Mouse (Mus musculus): ENCODE data around the gene Ptprcap.
A peak's percentile ranks its signal among the peaks of the same experiment; 100 is the strongest.
"Not testable (repeated sequence)": the region's sequence is repeated elsewhere in the genome, so short reads cannot be mapped to it uniquely, and the experiment has no call there.

Ptprcap gene

GRCm38 (mm10) chr19:4125741-4126696 is 27.4 kb upstream of the Ptprcap start, which contains the start of gene Aip:
Gene Aip, minus strand, starts transcription at chr19:4125858.
- peak; percentile 96 to 99 for DNase-seq

- no peak for DNase-seq
These were observed 26.5 kb upstream of the Ptprcap start for GRCm38 (mm10) chr19:4126759-4127495.

DNA sequence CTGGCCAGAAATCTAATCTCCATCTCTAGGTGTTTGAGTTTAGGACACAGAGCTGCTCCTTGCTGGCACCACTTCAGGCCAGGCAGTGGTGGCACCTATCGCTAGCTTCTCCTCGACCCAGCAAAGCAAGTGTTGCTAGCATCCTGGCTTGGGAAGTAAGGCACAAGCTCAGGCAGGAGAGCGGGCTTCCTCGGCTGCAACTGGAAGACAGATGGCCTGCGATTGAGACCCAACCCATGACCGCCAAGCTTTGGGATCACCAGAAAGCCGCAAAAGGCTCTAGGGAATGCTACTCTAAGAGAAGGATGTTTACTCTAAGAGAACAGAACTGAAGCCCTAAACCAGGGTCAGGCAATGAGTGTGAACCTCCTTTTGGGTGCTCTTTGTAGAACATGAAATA is 23.9 kb upstream of the Ptprcap start:
- DNase-seq, result no peak

- DNase-seq, result no peak
These were observed 23.3 kb upstream of the Ptprcap start for GRCm38 (mm10) chr19:4130106-4130505.

DNA sequence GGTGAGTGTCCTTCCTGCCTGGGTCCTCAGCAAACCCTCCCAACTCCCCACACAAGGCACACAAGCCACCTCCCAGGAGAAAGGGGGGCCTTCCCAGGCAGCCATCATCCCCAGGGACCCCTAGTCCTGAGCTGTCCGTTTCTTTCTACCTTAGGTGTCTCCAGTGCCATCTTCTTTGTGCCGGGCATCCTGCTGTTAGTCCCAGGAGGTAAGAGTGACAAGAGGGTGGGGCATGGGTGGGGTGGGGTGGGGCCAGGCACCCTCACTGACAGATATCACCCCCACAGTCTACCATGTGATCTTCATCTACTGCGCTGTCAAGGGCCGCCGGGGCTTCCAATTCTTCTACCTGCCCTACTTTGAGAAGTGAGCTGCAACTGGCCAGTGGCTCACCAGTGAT is 22.3 kb upstream of the Ptprcap start:
- no peak for DNase-seq

DNA sequence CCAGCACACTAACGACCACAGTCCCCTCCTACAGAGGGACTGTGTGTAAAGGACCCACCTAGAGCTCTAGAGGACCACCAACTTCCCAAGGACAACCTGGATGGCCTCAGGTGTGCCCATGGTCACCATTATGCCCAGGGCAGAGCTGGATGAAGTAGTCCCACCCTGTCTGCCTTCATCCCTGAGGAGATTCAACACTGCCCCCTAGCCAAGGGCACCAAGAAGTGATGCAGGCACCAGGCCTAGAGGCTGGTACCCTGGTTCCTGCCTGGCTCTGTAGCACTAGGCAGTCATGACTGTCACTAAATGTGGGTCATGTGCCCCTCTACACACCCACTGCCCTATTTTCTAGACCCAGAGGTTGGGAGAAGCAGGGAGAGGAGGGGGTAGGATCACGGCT is 21.6 kb upstream of the Ptprcap start:
- no peak for DNase-seq

GRCm38 (mm10) chr19:4134354-4134753 is 19.1 kb upstream of the Ptprcap start:
- no peak for DNase-seq

GRCm38 (mm10) chr19:4135229-4135962 is 18.0 kb upstream of the Ptprcap start:
- DNase-seq, result not testable (repeated sequence)

- DNase-seq, result not testable (repeated sequence)
These were observed 17.4 kb upstream of the Ptprcap start for GRCm38 (mm10) chr19:4135963-4136345.

DNA sequence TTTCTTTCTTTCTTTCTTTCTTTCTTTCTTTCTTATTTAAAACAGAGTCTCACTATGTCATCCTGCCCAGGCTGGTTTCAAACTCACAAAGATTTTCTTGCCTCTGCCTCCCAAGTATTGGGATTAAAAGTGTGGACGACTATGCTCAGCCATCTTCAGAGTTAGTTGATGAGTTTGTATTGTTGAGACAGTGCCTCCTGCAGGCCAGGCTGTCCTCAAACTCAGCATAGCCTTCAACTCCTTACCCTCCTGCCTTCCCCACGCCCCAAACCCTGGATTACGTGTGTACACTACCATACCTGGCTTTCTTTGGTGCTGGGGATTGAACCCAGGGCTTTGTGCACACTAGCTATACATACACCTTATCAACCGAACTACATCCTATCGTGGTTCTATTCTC is 16.9 kb upstream of the Ptprcap start:
- DNase-seq, result no peak

DNA sequence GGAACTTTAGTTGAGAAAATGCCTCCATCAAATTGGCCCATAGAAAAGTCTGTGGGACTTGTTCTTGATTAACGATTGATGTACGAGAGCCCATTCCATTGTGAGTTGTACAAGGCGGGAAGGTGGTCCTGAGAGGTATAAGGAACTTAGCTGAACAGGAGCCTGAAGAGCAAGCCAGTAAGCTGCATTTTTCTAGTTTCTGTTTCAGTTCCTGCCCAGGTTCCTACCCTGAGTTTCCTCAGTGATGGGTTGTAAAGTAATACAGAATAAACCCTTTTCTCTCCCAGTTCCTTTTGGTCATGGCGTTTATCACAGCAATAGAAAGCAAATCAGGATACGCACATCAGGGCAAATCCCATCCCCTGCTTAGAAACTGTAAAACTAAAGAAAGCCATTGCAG is 15.5 kb upstream of the Ptprcap start:
- DNase-seq, result no peak

DNA sequence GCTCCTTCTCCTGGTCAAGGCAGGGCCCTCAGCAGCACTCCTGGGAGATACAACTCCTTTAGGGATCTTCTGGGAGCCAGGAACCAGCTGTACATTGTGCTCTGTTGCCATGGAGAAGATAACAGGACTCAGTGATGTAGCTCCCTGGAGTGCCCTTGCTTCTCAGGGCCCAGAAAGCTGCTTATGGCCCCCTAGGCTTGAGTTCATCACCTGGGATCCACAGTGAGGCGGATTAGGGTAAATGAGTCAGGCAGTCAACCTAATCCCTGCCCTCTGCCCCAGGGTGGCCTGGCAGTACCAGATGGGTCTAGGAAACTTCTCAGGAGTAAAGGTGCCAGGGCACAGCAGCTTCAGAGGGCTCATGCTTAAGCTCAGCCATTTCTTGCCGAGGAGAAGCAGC is 14.0 kb upstream of the Ptprcap start, which contains the start of gene Gpr152:
TSS of gene Gpr152 (plus strand) at position 342 of the 400 bp plus-strand sequence.
- no peak for DNase-seq

DNA sequence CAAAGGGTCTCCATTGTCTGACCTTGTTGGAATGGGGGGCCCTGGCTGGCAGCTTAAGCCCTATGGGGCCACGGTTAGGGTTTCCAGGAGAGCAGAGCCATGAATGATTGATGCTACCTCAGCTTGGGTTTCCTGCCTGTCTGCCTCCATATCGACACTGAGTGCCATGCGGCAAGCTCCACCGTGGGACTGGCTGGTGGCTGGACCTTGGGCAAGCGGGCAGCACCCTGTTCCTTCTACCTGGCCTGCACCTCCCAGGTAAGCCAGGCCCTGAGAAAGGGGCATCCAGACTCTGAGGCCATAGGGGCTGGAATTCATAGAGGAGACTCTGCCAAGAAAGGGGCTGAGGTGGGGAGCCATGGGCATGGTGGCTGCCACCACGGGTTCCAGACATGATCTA is 13.3 kb upstream of the Ptprcap start:
- no peak for DNase-seq

- DNase-seq, result no peak
These were observed 10.8 kb upstream of the Ptprcap start for GRCm38 (mm10) chr19:4142416-4143173.

- no peak for DNase-seq
These were observed 9.6 kb upstream of the Ptprcap start, which contains the start of gene Cabp4 for GRCm38 (mm10) chr19:4143759-4144268. Gene Cabp4, minus strand, starts transcription at chr19:4144033.

DNA sequence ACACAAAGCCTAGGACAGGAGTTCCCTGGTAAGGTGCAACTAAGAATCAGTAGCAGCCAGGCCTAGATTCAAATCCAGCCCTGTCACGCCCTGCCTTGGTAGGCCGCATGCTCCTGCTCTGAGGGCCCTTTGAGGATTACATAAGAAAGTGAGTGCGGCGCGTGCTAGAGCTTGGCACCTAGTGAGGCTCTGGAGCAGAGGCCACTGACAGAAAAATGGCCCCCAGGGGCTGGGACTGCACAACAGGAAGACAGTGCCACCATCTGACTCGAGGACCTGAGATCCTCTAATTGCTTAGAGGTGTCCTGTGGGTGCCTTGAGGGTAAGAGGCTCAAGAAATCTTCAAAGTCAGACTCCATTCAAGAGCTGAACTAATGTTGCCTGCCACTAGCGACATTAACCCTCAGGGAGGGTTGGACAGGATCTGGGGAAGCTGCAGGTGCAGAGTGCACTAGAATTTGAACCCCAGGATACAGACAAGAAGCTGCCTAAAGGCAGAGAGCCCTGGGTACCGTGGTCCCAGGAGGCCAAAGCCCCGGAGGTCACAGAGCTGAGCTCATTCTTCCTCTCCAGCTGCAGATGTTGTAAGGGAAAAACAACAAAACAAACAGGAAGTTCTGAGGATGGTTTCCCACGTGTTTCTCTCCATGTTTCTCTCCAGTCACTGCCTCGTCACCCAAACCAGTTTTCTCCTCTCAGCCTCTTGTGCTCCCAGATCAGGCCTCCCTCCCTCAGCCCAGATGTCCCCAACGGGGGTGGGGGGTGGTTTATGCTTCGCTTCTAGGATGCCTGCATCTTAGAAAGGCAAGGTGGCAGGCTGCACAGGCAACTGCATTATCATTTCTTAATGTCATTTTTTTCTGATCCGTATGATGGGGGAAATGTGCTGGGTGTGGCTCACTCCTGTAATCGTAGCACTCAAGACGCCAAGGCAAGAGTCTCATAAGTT is 8.6 kb upstream of the Ptprcap start:
- DNase-seq, result no peak

GRCm38 (mm10) chr19:4145936-4146335 is 7.5 kb upstream of the Ptprcap start:
- no peak for DNase-seq

- DNase-seq, result no peak
These were observed 6.9 kb upstream of the Ptprcap start for GRCm38 (mm10) chr19:4146366-4147021.

DNA sequence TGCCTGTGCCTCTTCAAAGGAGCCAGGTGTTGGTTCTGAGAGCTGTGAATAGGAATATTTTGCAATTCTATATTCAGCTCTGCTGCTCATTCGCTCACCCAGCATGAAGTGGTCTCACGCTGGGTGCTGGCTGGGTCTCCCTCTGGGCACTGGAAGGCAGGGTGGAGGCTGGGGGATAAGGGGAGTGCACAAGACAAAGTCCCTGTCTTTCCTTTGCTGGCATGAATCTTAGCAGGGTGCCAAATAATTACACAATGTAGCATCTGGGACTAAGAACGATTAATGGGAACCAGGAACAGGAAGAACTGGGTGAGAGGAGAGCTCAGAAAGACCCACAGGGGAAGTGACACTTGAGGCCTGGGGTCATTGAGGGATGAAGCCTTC is 6.4 kb upstream of the Ptprcap start:
- DNase-seq, result no peak

DNA sequence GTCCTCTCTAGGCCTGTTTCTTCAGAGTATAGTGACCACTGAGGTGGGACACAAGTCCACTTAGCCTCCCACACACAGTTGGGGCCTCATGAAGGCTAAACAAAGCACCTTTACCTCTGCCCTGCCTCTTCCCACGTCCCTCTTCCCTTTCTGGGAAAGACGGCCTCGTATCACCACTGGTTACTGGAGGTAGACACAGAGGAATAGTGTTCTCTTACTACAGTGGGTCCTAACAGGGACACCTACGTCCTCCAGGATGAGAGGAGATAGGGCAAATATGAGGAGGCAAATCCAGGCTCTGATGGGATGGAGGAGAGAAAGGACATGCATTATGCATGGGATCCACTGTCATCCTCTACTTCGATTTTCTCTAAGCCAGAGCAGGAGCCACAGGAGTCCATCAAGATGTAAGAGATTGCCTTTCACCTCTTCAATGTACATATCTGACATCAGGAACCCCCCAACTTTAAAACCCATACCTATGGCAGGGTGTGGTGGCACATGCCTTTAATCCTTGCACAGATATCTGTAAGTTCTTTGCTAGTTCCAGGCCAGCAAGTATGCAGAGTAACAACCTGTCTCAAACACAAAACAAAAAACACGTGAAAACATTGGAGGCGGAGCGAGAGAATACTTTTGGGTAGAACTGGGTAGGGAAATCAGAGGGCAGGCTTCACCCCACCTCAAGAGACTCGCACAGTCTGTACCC is 5.5 kb upstream of the Ptprcap start:
- no peak for DNase-seq
